Mouse (Mus musculus): ENCODE measurements around the gene Slc30a2. TPM values are rescaled to one million over a fixed set of nuclear protein-coding genes. Genes with fewer than 3 reads are reported as not detected.

Slc30a2 gene
- polyA plus RNA-seq, 1 experiment, result not detected

DNA sequence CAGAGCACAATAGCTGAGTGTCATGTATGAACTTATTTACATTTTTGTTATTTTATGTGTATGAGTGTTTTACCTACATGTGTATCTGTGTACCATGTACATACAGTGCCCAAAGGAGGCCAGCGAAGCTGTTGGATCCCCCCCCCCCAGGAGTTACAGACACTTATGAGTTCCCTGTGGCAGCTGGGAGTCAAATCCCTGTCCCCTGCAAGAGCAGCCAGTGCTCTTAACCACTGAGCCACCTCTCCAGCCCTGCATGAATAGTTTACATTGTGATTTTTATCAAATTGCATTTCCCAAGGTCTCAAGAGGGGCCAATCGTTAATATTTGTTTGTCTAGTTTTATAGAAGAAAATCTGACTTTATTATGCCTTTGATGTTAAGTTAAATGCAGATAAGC, 36.0 kb upstream of the Slc30a2 start:
- no peaks in the 10 kb centered on the region for H3K36me3 ChIP-seq (replicated peaks; ENCODE audit: low read length)
- H3K9me3 ChIP-seq, result peaks cover 1% of the 10 kb centered on the region
- H3K27me3 ChIP-seq (replicated peaks), result peaks cover 17% of the 10 kb centered on the region
- TF ChIP-seq GATA1 (IDR thresholded peaks at IDR 0.05; ENCODE audit: borderline replicate concordance, low read length), result no peak
- TF ChIP-seq FLI1 (IDR thresholded peaks at IDR 0.05; ENCODE audit: low read length), result no peak
- peak overlapping the region; percentile 78 for H3K4me3 ChIP-seq (replicated peaks)
- H3K4me1 ChIP-seq, result peaks cover 17% of the 10 kb centered on the region

DNA sequence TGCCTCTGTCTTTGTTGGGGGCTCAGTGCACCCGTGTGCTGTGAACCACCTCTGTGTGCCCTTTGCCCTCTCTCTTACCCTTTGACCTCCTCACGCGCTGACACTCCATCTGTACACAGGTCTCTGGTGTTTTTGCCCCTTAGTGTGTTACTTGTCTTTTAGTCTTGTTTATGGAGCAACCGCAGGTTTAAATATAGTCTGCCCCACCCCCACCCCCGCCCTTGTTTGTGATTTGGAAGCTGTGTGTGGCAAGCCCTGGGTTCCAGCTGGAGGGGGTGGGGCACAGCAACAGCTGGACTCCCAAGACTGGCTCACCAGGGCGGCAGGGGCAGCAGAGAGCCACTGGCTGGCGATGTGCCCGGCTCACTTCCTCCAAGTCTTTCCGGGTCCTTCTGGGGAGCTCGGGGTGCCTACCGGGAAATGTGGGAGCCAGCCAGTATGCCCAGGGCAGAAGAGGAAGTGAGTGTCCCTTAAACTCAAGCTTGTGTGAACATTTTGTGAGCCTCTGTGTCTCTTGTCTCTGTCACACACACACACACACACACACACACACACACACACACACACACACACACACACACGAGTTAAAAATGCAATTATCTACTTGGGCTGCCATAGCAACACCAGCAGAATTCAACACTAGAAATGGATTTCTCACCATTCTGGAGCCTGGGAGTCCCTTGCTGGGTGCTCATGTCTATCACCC, 35.5 kb upstream of the Slc30a2 start:
- Histone ChIP-seq H3K4me3 (replicated peaks) (peak overlapping the region; percentile 78), H3K4me1 (peaks cover 12% of the 10 kb centered on the region), H3K9me3 (peaks cover 7% of the 10 kb centered on the region), H3K27me3 (replicated peaks) (peaks cover 20% of the 10 kb centered on the region), H3K36me3 (replicated peaks; ENCODE audit: low read length) (no peaks in the 10 kb centered on the region)
- TF ChIP-seq GATA1 (IDR thresholded peaks at IDR 0.05; ENCODE audit: borderline replicate concordance, low read length), result no peak
- TF ChIP-seq FLI1 (IDR thresholded peaks at IDR 0.05; ENCODE audit: low read length), result no peak

DNA sequence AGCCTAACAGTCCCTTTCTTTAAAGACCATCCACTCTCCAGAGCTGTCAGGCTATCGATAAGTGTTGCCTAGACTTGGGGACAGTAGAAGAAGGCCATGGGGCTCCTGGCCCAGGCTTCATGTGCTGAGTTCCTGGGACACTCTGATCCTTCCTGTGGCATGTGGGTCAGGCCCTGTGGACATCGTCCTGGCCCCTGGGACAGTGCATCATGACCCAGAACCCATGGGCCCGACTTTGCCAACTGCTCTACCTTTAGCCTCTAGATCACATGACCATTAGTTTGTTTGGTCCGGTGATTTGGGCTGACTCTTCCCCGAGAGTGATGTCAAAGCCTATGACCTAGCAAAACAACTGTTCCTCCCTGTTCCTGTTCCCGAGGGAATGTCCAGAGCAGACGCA, 32.9 kb upstream of the Slc30a2 start:
- peaks cover 22% of the 10 kb centered on the region for H3K27me3 ChIP-seq (replicated peaks)
- H3K4me3 ChIP-seq (replicated peaks), result no peak overlapping the region
- no peaks in the 10 kb centered on the region for H3K36me3 ChIP-seq (replicated peaks; ENCODE audit: low read length)
- peaks cover 10% of the 10 kb centered on the region for H3K4me1 ChIP-seq
- H3K9me3 ChIP-seq, result peaks cover 7% of the 10 kb centered on the region
- TF ChIP-seq GATA1 (IDR thresholded peaks at IDR 0.05; ENCODE audit: borderline replicate concordance, low read length) (no peak), FLI1 (IDR thresholded peaks at IDR 0.05; ENCODE audit: low read length) (no peak)

DNA sequence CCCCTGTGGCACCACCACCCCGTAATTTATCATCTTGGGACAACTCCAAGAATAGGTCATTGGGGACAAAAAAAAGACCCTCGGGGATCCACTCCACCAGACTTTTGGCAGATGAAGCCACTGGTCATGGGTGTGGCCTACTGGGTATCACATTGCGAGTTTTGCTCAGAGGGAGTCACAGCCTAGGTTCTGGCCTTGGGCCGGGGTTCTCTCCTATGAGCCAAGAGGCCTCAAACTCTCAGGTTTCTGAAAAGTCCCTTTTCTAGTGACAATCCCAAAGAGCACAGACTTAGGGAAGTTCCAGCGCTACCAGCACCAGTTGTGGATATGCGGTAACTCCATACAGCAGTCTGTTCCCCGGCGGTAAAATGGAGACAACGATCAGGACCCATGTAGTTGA, 32.3 kb upstream of the Slc30a2 start:
- H3K27me3 ChIP-seq (replicated peaks), result peaks cover 25% of the 10 kb centered on the region
- no peak overlapping the region for H3K4me3 ChIP-seq (replicated peaks)
- TF ChIP-seq FLI1 (IDR thresholded peaks at IDR 0.05; ENCODE audit: low read length), result no peak
- no peak for TF ChIP-seq GATA1 (IDR thresholded peaks at IDR 0.05; ENCODE audit: borderline replicate concordance, low read length)
- H3K9me3 ChIP-seq, result peaks cover 7% of the 10 kb centered on the region
- H3K36me3 ChIP-seq (replicated peaks; ENCODE audit: low read length), result no peaks in the 10 kb centered on the region
- H3K4me1 ChIP-seq, result peaks cover 10% of the 10 kb centered on the region

DNA sequence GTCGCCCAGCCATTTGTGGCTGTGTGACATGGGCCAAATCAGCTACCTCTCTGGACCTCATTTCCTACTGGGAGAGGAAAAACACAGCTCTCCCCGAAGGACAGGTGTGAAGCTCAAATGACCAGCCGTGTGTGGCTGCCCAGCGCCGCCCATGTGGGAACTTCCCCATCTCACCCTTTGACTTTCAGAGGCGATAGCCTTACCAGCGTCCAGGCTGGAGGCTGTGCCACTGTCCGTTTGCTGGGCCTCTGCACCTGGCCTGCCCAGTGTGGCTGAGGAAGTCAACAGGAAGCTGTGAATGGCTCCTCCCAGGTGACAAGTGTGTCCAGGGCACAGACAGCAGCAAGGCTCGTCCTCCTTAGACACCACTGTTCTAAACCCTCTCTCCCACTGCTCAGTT, 31.2 kb upstream of the Slc30a2 start:
- TF ChIP-seq GATA1 (IDR thresholded peaks at IDR 0.05; ENCODE audit: borderline replicate concordance, low read length) (no peak), FLI1 (IDR thresholded peaks at IDR 0.05; ENCODE audit: low read length) (no peak)
- peaks cover 32% of the 10 kb centered on the region for H3K27me3 ChIP-seq (replicated peaks)
- no peak overlapping the region for H3K4me3 ChIP-seq (replicated peaks)
- no peaks in the 10 kb centered on the region for H3K36me3 ChIP-seq (replicated peaks; ENCODE audit: low read length)
- H3K4me1 ChIP-seq, result peaks cover 10% of the 10 kb centered on the region
- H3K9me3 ChIP-seq, result peaks cover 7% of the 10 kb centered on the region

DNA sequence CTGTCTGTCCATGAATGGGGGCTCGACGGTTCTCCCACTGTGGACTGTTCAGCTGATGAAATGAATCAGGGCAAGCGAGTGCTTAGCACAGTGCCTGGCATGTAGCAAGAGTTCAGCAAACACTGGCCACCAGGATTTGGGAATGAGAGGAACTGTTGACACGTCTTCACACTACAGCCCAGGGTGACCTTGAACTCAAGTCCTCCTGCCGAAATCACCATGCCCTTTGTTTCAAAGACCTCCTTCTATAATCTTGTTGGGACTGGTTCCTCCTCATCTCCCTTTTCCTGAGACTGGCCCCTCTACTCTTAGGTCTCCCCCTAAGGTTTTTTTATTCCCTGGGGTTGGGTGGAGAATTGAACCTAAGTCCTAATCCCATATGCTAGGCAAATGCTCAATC, 30.6 kb upstream of the Slc30a2 start:
- TF ChIP-seq FLI1 (IDR thresholded peaks at IDR 0.05; ENCODE audit: low read length), result no peak
- TF ChIP-seq GATA1 (IDR thresholded peaks at IDR 0.05; ENCODE audit: borderline replicate concordance, low read length), result no peak
- Histone ChIP-seq H3K27me3 (replicated peaks) (peaks cover 35% of the 10 kb centered on the region), H3K36me3 (replicated peaks; ENCODE audit: low read length) (no peaks in the 10 kb centered on the region), H3K9me3 (peaks cover 7% of the 10 kb centered on the region), H3K4me3 (replicated peaks) (no peak overlapping the region), H3K4me1 (peaks cover 7% of the 10 kb centered on the region)

DNA sequence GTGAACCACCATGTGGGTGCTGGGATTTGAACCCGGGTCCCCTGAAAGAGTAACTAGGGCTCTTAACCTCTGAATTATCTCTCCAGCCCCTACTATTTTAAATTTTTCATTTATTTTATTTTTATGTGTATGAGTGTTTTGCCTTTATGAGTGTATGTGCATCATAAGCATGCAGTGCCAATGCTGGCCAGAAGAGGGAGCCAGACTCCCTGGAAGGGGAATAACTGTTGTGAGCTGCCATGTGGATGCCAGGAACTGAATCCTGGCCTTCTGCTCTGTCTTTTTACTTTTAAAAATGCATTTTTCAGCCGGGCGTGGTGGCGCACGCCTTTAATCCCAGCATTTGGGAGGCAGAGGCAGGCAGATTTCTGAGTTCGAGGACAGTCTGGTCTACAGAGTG, 30.1 kb upstream of the Slc30a2 start:
- no peak for TF ChIP-seq FLI1 (IDR thresholded peaks at IDR 0.05; ENCODE audit: low read length)
- Histone ChIP-seq H3K4me1 (peaks cover 4% of the 10 kb centered on the region; the same call in 1 of the 2 replicates), H3K9me3 (peaks cover 7% of the 10 kb centered on the region), H3K4me3 (replicated peaks) (no peak overlapping the region), H3K36me3 (replicated peaks; ENCODE audit: low read length) (no peaks in the 10 kb centered on the region), H3K27me3 (replicated peaks) (peaks cover 38% of the 10 kb centered on the region)

DNA sequence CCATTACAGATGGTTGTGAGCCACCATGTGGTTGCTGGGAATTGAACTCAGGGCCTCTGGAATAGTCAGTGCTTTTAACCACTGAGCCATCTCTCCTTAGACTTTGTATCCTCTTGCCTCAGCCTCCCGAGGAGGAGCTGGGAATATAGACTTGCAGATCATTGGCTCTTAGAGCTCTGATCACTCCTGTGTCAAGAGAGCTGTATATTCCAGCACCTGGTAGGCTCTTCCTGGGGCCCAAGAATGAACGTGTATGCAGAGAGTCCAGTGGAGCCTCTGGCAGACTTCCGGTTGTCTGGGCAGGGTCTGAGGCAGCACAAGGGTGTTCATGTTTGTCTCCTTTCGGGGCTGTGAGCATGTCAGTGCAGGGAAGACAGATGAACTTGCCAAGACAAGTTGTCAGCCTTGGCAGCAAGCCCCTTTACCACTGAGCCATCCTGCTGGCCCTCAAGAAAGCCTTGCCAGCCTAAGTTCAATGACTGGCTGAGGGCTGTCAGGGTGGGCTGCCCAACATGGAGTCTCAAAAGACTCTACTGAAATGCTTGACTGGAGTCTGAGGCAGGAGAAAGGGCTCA, 28.8 kb upstream of the Slc30a2 start:
- Histone ChIP-seq H3K27me3 (replicated peaks) (peaks cover 42% of the 10 kb centered on the region), H3K4me3 (replicated peaks) (no peak overlapping the region), H3K36me3 (replicated peaks; ENCODE audit: low read length) (no peaks in the 10 kb centered on the region), H3K9me3 (peaks cover 7% of the 10 kb centered on the region), H3K4me1 (0 out of 2 replicates have a peak, but pooled peaks cover 3% of the 10 kb centered on the region)
- TF ChIP-seq FLI1 (IDR thresholded peaks at IDR 0.05; ENCODE audit: low read length) (no peak), GATA1 (IDR thresholded peaks at IDR 0.05; ENCODE audit: borderline replicate concordance, low read length) (no peak)

DNA sequence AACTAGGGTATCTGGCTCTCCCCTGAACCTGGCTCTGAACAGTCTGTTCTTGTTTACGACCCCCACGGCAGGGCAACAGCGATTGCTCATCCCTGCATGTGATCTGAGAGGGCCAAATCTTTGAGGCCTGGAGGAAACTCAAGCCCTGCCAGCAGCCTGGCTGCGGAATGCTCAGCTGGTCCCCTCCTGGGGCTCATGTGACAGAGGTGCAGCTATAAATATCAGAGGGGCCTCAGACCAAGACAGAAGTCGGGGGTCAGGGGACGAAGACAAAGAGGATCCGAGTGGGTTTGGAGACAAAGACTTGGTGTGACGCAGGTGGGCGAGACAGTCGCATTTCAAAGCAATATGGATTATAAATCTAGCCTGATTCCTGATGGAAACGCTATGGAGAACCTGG, 28.1 kb upstream of the Slc30a2 start, which contains the start of gene Trim63:
Trim63 (plus strand) TSS at position 245 of the 400 bp plus-strand sequence.
- TF ChIP-seq FLI1 (IDR thresholded peaks at IDR 0.05; ENCODE audit: low read length) (no peak), GATA1 (IDR thresholded peaks at IDR 0.05; ENCODE audit: borderline replicate concordance, low read length) (no peak)
- Histone ChIP-seq H3K4me3 (replicated peaks) (no peak within 1 kb of the TSS), H3K36me3 (replicated peaks; ENCODE audit: low read length) (no peaks in the 10 kb centered on the region), H3K4me1 (0 out of 2 replicates have a peak, but pooled peaks cover 3% of the 10 kb centered on the region), H3K27me3 (replicated peaks) (peaks cover 46% of the 10 kb centered on the region), H3K9me3 (peaks cover 7% of the 10 kb centered on the region)

DNA sequence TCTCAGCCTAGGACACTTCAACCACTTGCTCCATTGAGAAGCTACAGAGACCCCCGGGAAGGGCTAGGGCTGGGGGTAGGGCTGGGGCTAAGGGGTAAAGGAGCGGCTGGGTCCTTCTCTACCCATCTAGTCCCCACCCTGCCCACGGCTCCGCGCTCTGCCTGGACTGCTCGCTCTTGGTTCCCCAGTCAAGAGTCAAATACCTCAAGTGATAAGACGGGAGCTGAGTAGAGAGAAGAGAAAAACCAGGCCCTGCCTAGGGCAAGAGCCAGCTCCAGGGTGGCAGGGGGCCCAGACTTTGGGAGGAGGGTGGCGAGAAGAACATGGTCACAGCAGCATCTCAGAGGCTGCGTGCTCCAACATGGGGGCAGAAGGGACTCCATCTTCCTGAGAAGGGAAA, 27.5 kb upstream of the Slc30a2 start:
- Histone ChIP-seq H3K4me3 (replicated peaks) (no peak overlapping the region), H3K27me3 (replicated peaks) (peaks cover 42% of the 10 kb centered on the region), H3K36me3 (replicated peaks; ENCODE audit: low read length) (no peaks in the 10 kb centered on the region), H3K4me1 (0 out of 2 replicates have a peak, but pooled peaks cover 3% of the 10 kb centered on the region), H3K9me3 (peaks cover 7% of the 10 kb centered on the region)
- TF ChIP-seq FLI1 (IDR thresholded peaks at IDR 0.05; ENCODE audit: low read length) (no peak), GATA1 (IDR thresholded peaks at IDR 0.05; ENCODE audit: borderline replicate concordance, low read length) (no peak)
